Mouse (Mus musculus) stomach, embryonic 15.5 days (tissue): Measurements from ENCODE around the gene Tbx20. TPM values are rescaled to one million over a fixed set of nuclear protein-coding genes. Genes with fewer than 3 reads are reported as not detected.

Source experiments
- ATAC-seq: fragments of 200-750 bp; cut with Nextera tagmentation; 2 replicates; pipeline ENCODE4 v1.8.0; 2017; ENCODE audit warnings: low read depth, moderate number of reproducible peaks, moderate TSS enrichment; ENCODE audit not compliant: insufficient read depth, low FRiP score
- H3K27ac ChIP-seq: fragments of 300-500 bp; sonication (generic); 2 replicates; pipeline ENCODE4 v1.5.1; 2015; ENCODE audit warnings: mild to moderate bottlenecking, inconsistent platforms
- H3K27me3 ChIP-seq: fragments of 300-500 bp; sonication (generic); replicated peaks from 2 replicates; pipeline ENCODE4 v1.6.1; 2015; ENCODE audit warnings: inconsistent platforms
- H3K36me3 ChIP-seq: fragments of 300-500 bp; sonication (generic); 2 replicates; pipeline ENCODE4 v1.6.1; 2015; ENCODE audit warnings: inconsistent platforms
- H3K4me1 ChIP-seq: fragments of 300-500 bp; sonication (generic); 2 replicates; pipeline ENCODE4 v1.6.1; 2015; ENCODE audit warnings: inconsistent platforms
- H3K4me2 ChIP-seq: fragments of 300-500 bp; sonication (generic); 2 replicates; pipeline ENCODE4 v1.6.1; 2015; ENCODE audit warnings: mild to moderate bottlenecking, inconsistent platforms
- H3K4me3 ChIP-seq: fragments of 300-500 bp; sonication (generic); replicated peaks from 2 replicates; pipeline ENCODE4 v1.5.1; 2015; ENCODE audit warnings: inconsistent platforms
- H3K9ac ChIP-seq: fragments of 300-500 bp; sonication (generic); 2 replicates; pipeline ENCODE4 v1.6.1; 2015; ENCODE audit warnings: inconsistent platforms
- H3K9me3 ChIP-seq: fragments of 300-500 bp; sonication (generic); 2 replicates; pipeline ENCODE4 v1.6.1; 2016; ENCODE audit warnings: inconsistent platforms
- WGBS: fragments of 180-500 bp; shearing (Covaris S2); methylation state at CpG from one replicate; pipeline ENCODE4 v1.1.7; 2015; 5-methylcytosine and 5-hydroxymethylcytosine counted together
- polyA plus RNA-seq: library from polyadenylated mRNA; unstranded; fragments of >200 nt; fragmentation: Nextera tagmentation; extraction: Ambion mirVana; gene quantifications from 2 replicates; pipeline ENCODE4 v1.2.1, GENCODE M21; 2015

Gene Tbx20
- polyA plus RNA-seq, 1 experiment from 2014 or later: 0.15 TPM

GRCm38 (mm10) chr9:24777176-24777895 is 3.2 kb upstream of the Tbx20 start:
- Histone ChIP-seq H3K4me3 (no peak overlapping the region), H3K27me3 (peaks cover 93% of the 10 kb centered on the region), H3K36me3 (no peaks in the 10 kb centered on the region), H3K9me3 (no peaks in the 10 kb centered on the region), H3K9ac (no peak overlapping the region), H3K27ac (no peak overlapping the region), H3K4me2 (peak overlapping the region; percentile 8; the same call in 1 of the 2 replicates), H3K4me1 (peaks cover 24% of the 10 kb centered on the region)
- no peak for ATAC-seq
- under 1% methylated on average over 37 of the region's 37 CpGs for WGBS

GRCm38 (mm10) chr9:24776487-24776886 is 2.4 kb upstream of the Tbx20 start:
- no peaks in the 10 kb centered on the region for H3K9me3 ChIP-seq
- H3K4me3 ChIP-seq: no peak overlapping the region
- ATAC-seq: no peak
- H3K9ac ChIP-seq: no peak overlapping the region
- no peak overlapping the region for H3K4me2 ChIP-seq
- peaks cover 93% of the 10 kb centered on the region for H3K27me3 ChIP-seq
- WGBS: 5% methylated on average over 9 of the region's 9 CpGs
- no peak overlapping the region for H3K27ac ChIP-seq
- peaks cover 24% of the 10 kb centered on the region for H3K4me1 ChIP-seq
- no peaks in the 10 kb centered on the region for H3K36me3 ChIP-seq

GRCm38 (mm10) chr9:24775567-24775966 is 1.5 kb upstream of the Tbx20 start:
- 14% methylated on average over 1 of the region's 1 CpGs for WGBS
- no peak for ATAC-seq
- no peak overlapping the region for H3K9ac ChIP-seq
- no peak overlapping the region for H3K27ac ChIP-seq
- no peaks in the 10 kb centered on the region for H3K36me3 ChIP-seq
- H3K4me2 ChIP-seq: no peak overlapping the region
- peaks cover 93% of the 10 kb centered on the region for H3K27me3 ChIP-seq
- H3K9me3 ChIP-seq: no peaks in the 10 kb centered on the region
- H3K4me3 ChIP-seq: no peak overlapping the region
- H3K4me1 ChIP-seq: peaks cover 19% of the 10 kb centered on the region

GRCm38 (mm10) chr9:24775001-24775400 is 898 bp upstream of the Tbx20 start:
- ATAC-seq: no peak
- no peaks in the 10 kb centered on the region for H3K36me3 ChIP-seq
- H3K27me3 ChIP-seq: peaks cover 93% of the 10 kb centered on the region
- H3K4me3 ChIP-seq: no peak overlapping the region
- H3K4me1 ChIP-seq: peaks cover 22% of the 10 kb centered on the region
- WGBS: 1% methylated on average over 9 of the region's 9 CpGs
- no peak overlapping the region for H3K27ac ChIP-seq
- no peak overlapping the region for H3K4me2 ChIP-seq
- no peak overlapping the region for H3K9ac ChIP-seq
- no peaks in the 10 kb centered on the region for H3K9me3 ChIP-seq

- Histone ChIP-seq H3K4me2 (peak overlapping the region; percentile 49), H3K27me3 (peaks cover 90% of the 10 kb centered on the region), H3K27ac (no peak overlapping the region), H3K4me3 (peak overlapping the region; percentile 29), H3K4me1 (peaks cover 22% of the 10 kb centered on the region), H3K9me3 (no peaks in the 10 kb centered on the region), H3K36me3 (no peaks in the 10 kb centered on the region), H3K9ac (no peak overlapping the region)
- ATAC-seq: no peak
- 1% methylated on average over 19 of the region's 19 CpGs for WGBS
Observed at GRCm38 (mm10) chr9:24773669-24774068, 434 bp downstream of the Tbx20 start.

GRCm38 (mm10) chr9:24773171-24773570 is 932 bp downstream of the Tbx20 start:
- WGBS: 2% methylated on average over 9 of the region's 9 CpGs
- peaks cover 91% of the 10 kb centered on the region for H3K27me3 ChIP-seq
- peaks cover 22% of the 10 kb centered on the region for H3K4me1 ChIP-seq
- H3K9ac ChIP-seq: no peak overlapping the region
- no peak overlapping the region for H3K27ac ChIP-seq
- H3K36me3 ChIP-seq: no peaks in the 10 kb centered on the region
- H3K4me2 ChIP-seq: no peak overlapping the region
- H3K9me3 ChIP-seq: no peaks in the 10 kb centered on the region
- peak overlapping the region; percentile 29; the same call in 1 of the 2 replicates for H3K4me3 ChIP-seq
- no peak for ATAC-seq

- no peak overlapping the region for H3K4me3 ChIP-seq
- no peak for ATAC-seq
Observed at GRCm38 (mm10) chr9:24772431-24773120, 1.5 kb downstream of the Tbx20 start.

GRCm38 (mm10) chr9:24771713-24772112 is 2.4 kb downstream of the Tbx20 start:
- ATAC-seq: no peak
- H3K27me3 ChIP-seq: peaks cover 85% of the 10 kb centered on the region

More at GRCm38 (mm10) chr9:24772431-24773120, 1.5 kb downstream of the Tbx20 start:
- H3K4me1 ChIP-seq: peaks cover 19% of the 10 kb centered on the region
- no peaks in the 10 kb centered on the region for H3K9me3 ChIP-seq
- peaks cover 89% of the 10 kb centered on the region for H3K27me3 ChIP-seq
- no peaks in the 10 kb centered on the region for H3K36me3 ChIP-seq
- H3K4me2 ChIP-seq: no peak overlapping the region
- 10% methylated on average over 9 of the region's 9 CpGs for WGBS
- no peak overlapping the region for H3K9ac ChIP-seq
- no peak overlapping the region for H3K27ac ChIP-seq

GRCm38 (mm10) chr9:24770941-24771405 is 3.1 kb downstream of the Tbx20 start:
- Histone ChIP-seq H3K36me3 (no peaks in the 10 kb centered on the region), H3K9ac (no peak overlapping the region), H3K4me1 (peaks cover 14% of the 10 kb centered on the region), H3K27ac (no peak overlapping the region), H3K9me3 (no peaks in the 10 kb centered on the region), H3K4me3 (peak overlapping the region; percentile 30; the same call in 1 of the 2 replicates), H3K27me3 (peaks cover 80% of the 10 kb centered on the region), H3K4me2 (no peak overlapping the region)
- ATAC-seq: no peak
- 4% methylated on average over 8 of the region's 8 CpGs for WGBS

More at GRCm38 (mm10) chr9:24771713-24772112, 2.4 kb downstream of the Tbx20 start:
- H3K4me1 ChIP-seq: peaks cover 14% of the 10 kb centered on the region
- no peak overlapping the region for H3K9ac ChIP-seq
- 17% methylated on average over 4 of the region's 4 CpGs for WGBS
- no peak overlapping the region for H3K4me2 ChIP-seq
- H3K4me3 ChIP-seq: no peak overlapping the region
- no peak overlapping the region for H3K27ac ChIP-seq
- H3K36me3 ChIP-seq: no peaks in the 10 kb centered on the region
- H3K9me3 ChIP-seq: no peaks in the 10 kb centered on the region

GRCm38 (mm10) chr9:24770149-24770940 is 3.8 kb downstream of the Tbx20 start:
- H3K27ac ChIP-seq: no peak overlapping the region
- no peak overlapping the region for H3K9ac ChIP-seq
- under 1% methylated on average over 41 of the region's 41 CpGs for WGBS
- peak overlapping the region; percentile 30 for H3K4me3 ChIP-seq
- H3K4me1 ChIP-seq: peaks cover 14% of the 10 kb centered on the region
- H3K36me3 ChIP-seq: no peaks in the 10 kb centered on the region
- ATAC-seq: no peak
- peaks cover 78% of the 10 kb centered on the region for H3K27me3 ChIP-seq
- peak overlapping the region; percentile 49 for H3K4me2 ChIP-seq
- H3K9me3 ChIP-seq: no peaks in the 10 kb centered on the region

GRCm38 (mm10) chr9:24769611-24770010 is 4.5 kb downstream of the Tbx20 start:
- H3K27me3 ChIP-seq: peaks cover 74% of the 10 kb centered on the region
- no peak for ATAC-seq
- 10% methylated on average over 9 of the region's 9 CpGs for WGBS
- H3K9ac ChIP-seq: no peak overlapping the region
- no peak overlapping the region for H3K4me3 ChIP-seq
- no peaks in the 10 kb centered on the region for H3K9me3 ChIP-seq
- no peaks in the 10 kb centered on the region for H3K36me3 ChIP-seq
- peak overlapping the region; percentile 49; the same call in 1 of the 2 replicates for H3K4me2 ChIP-seq
- peaks cover 14% of the 10 kb centered on the region for H3K4me1 ChIP-seq
- H3K27ac ChIP-seq: no peak overlapping the region
